Comparison of ENCODE assay signal across 1 mouse cellular context in the genomic region with DNA sequence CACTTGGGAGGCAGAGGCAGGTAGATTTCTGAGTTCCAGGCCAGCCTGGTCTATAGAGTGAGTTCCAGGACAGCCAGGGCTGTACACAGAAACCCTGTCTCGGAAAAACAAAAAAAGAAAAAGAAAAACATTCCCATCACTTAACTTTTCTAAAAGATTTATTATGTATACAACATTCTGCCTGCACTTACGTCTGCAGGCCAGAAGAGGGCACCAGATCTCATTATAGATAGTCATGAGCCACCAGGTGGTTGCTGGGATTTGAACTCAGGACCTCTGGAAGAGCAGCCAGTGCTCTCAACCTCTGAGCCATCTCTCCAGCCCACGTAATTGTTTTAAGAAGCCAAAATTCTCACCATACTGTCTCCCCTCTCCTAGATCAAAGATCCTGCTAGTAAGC.
A peak's percentile ranks its signal among the peaks of the same experiment; 100 is the strongest.
TF ChIP-seq lines count a peak whose summit lies in the region.

No protein-coding gene starts in this region.

TF ChIP-seq in CH12.LX, 34 proteins besides CTCF, POLR2A, EP300 and RAD21:
- TF ChIP-seq SMC3 (IDR thresholded peaks at IDR 0.05; ENCODE audit: low read depth, low read length): 0 out of 2 replicates have a peak, but pooled peaks have one; percentile 6
